Mouse (Mus musculus) midbrain, embryonic 16.5 days (tissue): ENCODE results near the gene Evx1. TPM values are rescaled to one million over a fixed set of nuclear protein-coding genes. Genes with fewer than 3 reads are reported as not detected.

Experiments
- ATAC-seq: fragments of 200-750 bp; cut with Nextera tagmentation; 2 replicates; pipeline ENCODE4 v1.8.0; 2017; ENCODE audit warnings: moderate TSS enrichment
- H3K27ac ChIP-seq: fragments of 300-500 bp; sonication (generic); 2 replicates; pipeline ENCODE4 v1.5.1; 2014; ENCODE audit warnings: mild to moderate bottlenecking, low read length, mixed read lengths
- H3K27me3 ChIP-seq: fragments of 300-500 bp; sonication (generic); 2 replicates; pipeline ENCODE4 v1.6.1; 2014; ENCODE audit warnings: low read depth, low read length, mixed read lengths; ENCODE audit not compliant: control insufficient read depth, insufficient read depth
- H3K36me3 ChIP-seq: fragments of 300-500 bp; sonication (generic); 2 replicates; pipeline ENCODE4 v1.6.1; 2014; ENCODE audit warnings: mild to moderate bottlenecking, low read length, moderate library complexity, mixed read lengths; ENCODE audit not compliant: control insufficient read depth, insufficient read depth
- H3K4me1 ChIP-seq: fragments of 300-500 bp; sonication (generic); 2 replicates; pipeline ENCODE4 v1.6.1; 2014; ENCODE audit warnings: mild to moderate bottlenecking, low read length, mixed read lengths; ENCODE audit not compliant: control insufficient read depth, insufficient read depth
- H3K4me2 ChIP-seq: fragments of 300-500 bp; sonication (generic); 2 replicates; pipeline ENCODE4 v1.6.1; 2014; ENCODE audit warnings: mild to moderate bottlenecking, low read length, mixed read lengths
- H3K4me3 ChIP-seq: fragments of 300-500 bp; sonication (generic); 2 replicates; pipeline ENCODE4 v1.5.1; 2014; ENCODE audit warnings: low read depth, mild to moderate bottlenecking, low read length, moderate library complexity, mixed read lengths
- H3K9ac ChIP-seq: fragments of 300-500 bp; sonication (generic); 2 replicates; pipeline ENCODE4 v1.6.1; 2014; ENCODE audit warnings: low read depth, low read length, mixed read lengths
- H3K9me3 ChIP-seq: fragments of 300-500 bp; sonication (generic); replicated peaks from 2 replicates; pipeline ENCODE4 v1.6.1; 2014; ENCODE audit warnings: mild to moderate bottlenecking, low read length, mixed read lengths; ENCODE audit not compliant: control insufficient read depth, poor library complexity, severe bottlenecking
- WGBS: fragments of 180-500 bp; shearing (Covaris S2); extraction: QIAGEN DNeasy Blood & Tissue Kit; methylation state at CpG from one replicate; pipeline ENCODE4 v1.1.7; 2014; 5-methylcytosine and 5-hydroxymethylcytosine counted together
- polyA plus RNA-seq: library from polyadenylated mRNA; unstranded; fragments of >200 nt; fragmentation: Nextera tagmentation; extraction: Ambion mirVana; gene quantifications from 2 replicates; pipeline ENCODE4 v1.2.1, GENCODE M21; 2015

Gene Evx1
- polyA plus RNA-seq, 1 experiment from 2014 or later: 0.46 TPM

DNA sequence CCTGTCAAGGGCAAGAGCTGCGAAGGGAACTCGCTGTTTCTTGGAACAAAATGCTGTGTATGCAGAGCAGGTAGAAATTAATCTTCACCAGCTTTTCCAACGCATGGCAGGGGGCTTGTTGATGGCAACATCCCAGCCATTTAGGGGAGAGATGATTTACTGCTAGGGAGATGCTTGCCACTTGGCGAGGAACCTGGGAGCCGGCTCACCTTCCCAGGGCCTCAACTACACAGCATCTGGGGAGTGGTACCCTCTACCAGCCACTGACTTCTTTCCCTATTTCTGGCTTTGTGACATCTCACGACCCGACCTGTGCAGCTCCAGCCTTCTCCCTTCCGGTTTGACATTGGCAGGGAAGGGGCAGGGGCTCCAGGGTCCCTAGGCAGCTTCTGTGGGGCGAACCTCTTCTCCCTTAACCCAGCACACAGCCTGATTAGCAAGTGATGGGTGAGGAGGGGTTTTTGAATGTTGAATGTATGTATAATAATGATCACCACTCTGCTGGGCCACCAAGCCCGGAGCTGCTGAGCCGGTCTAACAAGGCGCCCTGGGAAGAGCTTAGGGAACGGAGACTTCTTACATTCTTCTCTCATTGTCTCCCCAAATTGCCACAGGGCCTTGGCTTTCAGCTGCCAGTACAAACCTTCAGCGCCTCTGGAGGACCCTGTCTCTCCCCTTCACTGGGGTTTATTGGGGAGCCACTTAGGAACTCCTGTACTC lies 4.3 kb downstream of the Evx1 start:
- H3K4me2 ChIP-seq: no peak overlapping the region
- no peak overlapping the region for H3K27ac ChIP-seq
- H3K4me3 ChIP-seq: no peak overlapping the region
- H3K36me3 ChIP-seq: no peaks in the 10 kb centered on the region
- 4% methylated on average over 14 of the region's 14 CpGs for WGBS
- H3K4me1 ChIP-seq: peaks cover 6% of the 10 kb centered on the region
- peaks cover 64% of the 10 kb centered on the region for H3K27me3 ChIP-seq
- no peak overlapping the region for H3K9ac ChIP-seq
- ATAC-seq: no peak
- no peaks in the 10 kb centered on the region for H3K9me3 ChIP-seq

- peaks cover 6% of the 10 kb centered on the region for H3K4me1 ChIP-seq
- H3K36me3 ChIP-seq: no peaks in the 10 kb centered on the region
- no peak for ATAC-seq
- H3K4me3 ChIP-seq: no peak overlapping the region
- H3K9me3 ChIP-seq: no peaks in the 10 kb centered on the region
- 0% methylated on average over 1 of the region's 1 CpGs for WGBS
- no peak overlapping the region for H3K27ac ChIP-seq
- no peak overlapping the region for H3K9ac ChIP-seq
- peaks cover 67% of the 10 kb centered on the region for H3K27me3 ChIP-seq
- no peak overlapping the region for H3K4me2 ChIP-seq
Measured at GRCm38 (mm10) chr6:52318271-52318670, 5.0 kb downstream of the Evx1 start.

DNA sequence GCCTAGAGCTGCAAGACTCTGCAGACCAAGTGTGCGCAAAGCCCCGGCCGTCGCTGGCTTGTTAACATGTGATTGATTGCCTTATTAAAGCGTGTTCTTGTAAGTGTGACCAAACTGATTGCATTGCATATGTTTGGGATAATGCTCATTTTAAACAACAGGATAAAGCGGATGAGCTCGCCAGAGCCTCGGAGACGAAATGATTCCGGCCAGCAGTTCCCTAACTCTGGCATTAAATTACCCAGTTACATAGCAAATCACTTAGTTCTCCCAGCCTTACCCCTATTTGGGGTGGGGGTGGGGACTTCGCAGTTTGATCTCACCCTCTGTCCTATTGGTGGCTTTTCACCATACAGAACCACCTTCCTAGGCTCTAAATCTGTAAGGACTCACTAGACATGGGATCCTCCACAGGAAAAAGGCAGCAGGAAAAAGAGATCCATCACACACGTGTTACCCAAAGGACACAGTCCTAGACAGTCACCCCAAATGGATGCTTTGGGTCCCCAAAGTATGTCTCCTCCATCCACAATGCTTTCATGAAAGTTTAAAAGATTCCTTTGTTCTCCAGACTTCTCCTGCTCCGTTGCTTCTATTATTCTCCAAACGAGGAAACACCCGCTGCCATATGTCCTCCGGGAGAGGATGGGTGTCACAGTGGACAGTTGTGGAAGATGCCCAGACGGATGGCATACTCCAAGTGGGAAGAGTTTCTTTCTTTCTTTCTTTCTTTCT lies 6.8 kb downstream of the Evx1 start:
- Histone ChIP-seq H3K9ac (no peak overlapping the region), H3K4me2 (no peak overlapping the region), H3K9me3 (no peaks in the 10 kb centered on the region), H3K4me1 (peaks cover 6% of the 10 kb centered on the region), H3K27ac (no peak overlapping the region), H3K4me3 (no peak overlapping the region), H3K27me3 (peaks cover 67% of the 10 kb centered on the region), H3K36me3 (no peaks in the 10 kb centered on the region)
- WGBS: under 1% methylated on average over 17 of the region's 17 CpGs
- no peak for ATAC-seq

- no peaks in the 10 kb centered on the region for H3K36me3 ChIP-seq
- peaks cover 6% of the 10 kb centered on the region for H3K4me1 ChIP-seq
- no peak for ATAC-seq
- H3K4me2 ChIP-seq: no peak overlapping the region
- 5% methylated on average over 12 of the region's 12 CpGs for WGBS
- H3K27me3 ChIP-seq: peaks cover 67% of the 10 kb centered on the region
- H3K9me3 ChIP-seq: no peaks in the 10 kb centered on the region
- H3K27ac ChIP-seq: no peak overlapping the region
- H3K9ac ChIP-seq: no peak overlapping the region
- H3K4me3 ChIP-seq: no peak overlapping the region
Measured at GRCm38 (mm10) chr6:52320966-52321825, 7.9 kb downstream of the Evx1 start.

DNA sequence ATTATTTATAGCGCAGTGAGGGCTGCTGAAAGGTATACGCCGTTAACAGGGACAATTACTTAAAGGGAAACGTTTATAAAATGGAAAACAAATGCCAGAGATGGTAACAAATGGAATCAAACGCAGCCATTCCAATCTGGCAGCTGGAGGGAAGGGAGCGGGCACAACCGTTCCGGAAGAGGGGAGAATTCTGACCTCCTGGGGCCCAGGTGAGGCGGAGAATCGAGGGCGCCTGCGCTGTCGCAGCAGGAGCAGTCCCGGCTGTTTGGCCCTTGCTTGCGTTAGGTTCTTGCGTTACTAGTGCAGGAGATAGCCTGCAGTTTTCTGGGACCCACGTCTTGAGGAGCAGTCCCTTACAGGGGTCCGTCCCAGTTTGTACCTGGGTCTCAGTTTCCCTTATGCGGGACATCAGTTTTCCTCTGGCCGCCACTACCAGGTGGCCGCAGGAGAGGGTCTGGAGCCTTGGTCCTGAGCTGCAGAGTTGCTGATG lies 8.6 kb downstream of the Evx1 start:
- Histone ChIP-seq H3K27me3 (peaks cover 66% of the 10 kb centered on the region), H3K4me2 (no peak overlapping the region), H3K4me3 (no peak overlapping the region), H3K36me3 (no peaks in the 10 kb centered on the region), H3K4me1 (no peaks in the 10 kb centered on the region; the same call in 1 of the 2 replicates), H3K9ac (no peak overlapping the region), H3K27ac (no peak overlapping the region), H3K9me3 (no peaks in the 10 kb centered on the region)
- WGBS: 1% methylated on average over 21 of the region's 21 CpGs
- no peak for ATAC-seq

GRCm38 (mm10) chr6:52322721-52323215 lies 9.5 kb downstream of the Evx1 start:
- ATAC-seq: no peak
- under 1% methylated on average over 16 of the region's 16 CpGs for WGBS
- H3K9me3 ChIP-seq: no peaks in the 10 kb centered on the region
- no peak overlapping the region for H3K4me2 ChIP-seq
- H3K4me1 ChIP-seq: no peaks in the 10 kb centered on the region
- H3K27ac ChIP-seq: no peak overlapping the region
- peaks cover 57% of the 10 kb centered on the region for H3K27me3 ChIP-seq
- H3K9ac ChIP-seq: no peak overlapping the region
- no peak overlapping the region for H3K4me3 ChIP-seq
- no peaks in the 10 kb centered on the region for H3K36me3 ChIP-seq

GRCm38 (mm10) chr6:52323292-52323691 lies 10.0 kb downstream of the Evx1 start:
- no peak for ATAC-seq
- WGBS: under 1% methylated on average over 10 of the region's 10 CpGs
- no peaks in the 10 kb centered on the region for H3K4me1 ChIP-seq
- H3K9me3 ChIP-seq: no peaks in the 10 kb centered on the region
- H3K4me3 ChIP-seq: no peak overlapping the region
- H3K27ac ChIP-seq: no peak overlapping the region
- no peak overlapping the region for H3K4me2 ChIP-seq
- H3K36me3 ChIP-seq: no peaks in the 10 kb centered on the region
- H3K9ac ChIP-seq: no peak overlapping the region
- H3K27me3 ChIP-seq: peaks cover 56% of the 10 kb centered on the region

- Histone ChIP-seq H3K9ac (no peak overlapping the region), H3K9me3 (no peaks in the 10 kb centered on the region), H3K27ac (no peak overlapping the region), H3K4me2 (no peak overlapping the region), H3K27me3 (peaks cover 48% of the 10 kb centered on the region), H3K4me1 (no peaks in the 10 kb centered on the region), H3K36me3 (no peaks in the 10 kb centered on the region), H3K4me3 (no peak overlapping the region)
- ATAC-seq: no peak
- 37% methylated on average over 3 of the region's 3 CpGs for WGBS
Measured at GRCm38 (mm10) chr6:52324061-52324460, 10.8 kb downstream of the Evx1 start.
